Mouse (Mus musculus): Measurements from ENCODE around the gene Sept12. TPM values are rescaled to one million over a fixed set of nuclear protein-coding genes. Genes with fewer than 3 reads are reported as not detected.
A peak's percentile ranks its signal among the peaks of the same experiment; 100 is the strongest.

The Sept12 gene
- total RNA-seq, 2 experiments from 2014 or later = not detected

DNA sequence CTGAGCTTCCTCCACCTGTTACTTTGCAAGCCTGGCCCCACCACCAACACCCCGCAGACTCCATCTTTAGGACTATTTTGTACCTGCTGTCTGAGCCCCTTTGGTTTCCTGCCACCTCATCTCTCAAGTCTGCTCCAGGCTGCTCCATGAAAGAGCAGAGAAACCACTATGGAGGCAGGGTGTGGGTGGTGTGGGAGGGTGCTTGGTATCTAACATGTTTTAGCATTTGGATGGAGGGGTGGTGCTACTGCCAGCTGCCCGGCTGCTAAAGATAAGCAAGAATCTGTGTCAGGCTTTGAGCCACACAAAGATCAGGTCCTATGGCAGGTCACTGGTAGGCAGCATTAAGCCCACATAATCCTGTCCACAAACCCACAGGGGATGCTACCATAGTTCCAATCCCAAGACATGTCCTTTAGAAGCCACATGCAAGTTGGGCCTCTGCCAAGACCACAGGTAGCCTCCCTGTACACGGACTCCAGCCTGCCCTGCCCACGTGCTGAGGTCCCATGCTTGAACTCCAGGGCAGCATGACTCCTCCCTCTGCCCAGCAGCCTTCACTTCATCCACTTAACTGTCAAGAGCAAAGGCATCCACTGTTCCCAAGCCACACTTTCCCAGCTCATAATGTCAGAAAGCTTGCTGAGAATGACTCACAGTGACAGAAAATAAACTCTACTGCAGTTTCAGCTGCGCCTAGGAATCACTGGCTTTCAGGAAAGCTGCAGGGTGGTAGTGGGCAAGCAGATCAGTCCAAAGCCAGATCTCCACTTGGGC, 19.2 kb downstream of the Sept12 start:
- intact Hi-C loops (cut with DNase I; ENCODE audit: low total_unique reads) = no loop called here
- no peak for DNase-seq

DNA sequence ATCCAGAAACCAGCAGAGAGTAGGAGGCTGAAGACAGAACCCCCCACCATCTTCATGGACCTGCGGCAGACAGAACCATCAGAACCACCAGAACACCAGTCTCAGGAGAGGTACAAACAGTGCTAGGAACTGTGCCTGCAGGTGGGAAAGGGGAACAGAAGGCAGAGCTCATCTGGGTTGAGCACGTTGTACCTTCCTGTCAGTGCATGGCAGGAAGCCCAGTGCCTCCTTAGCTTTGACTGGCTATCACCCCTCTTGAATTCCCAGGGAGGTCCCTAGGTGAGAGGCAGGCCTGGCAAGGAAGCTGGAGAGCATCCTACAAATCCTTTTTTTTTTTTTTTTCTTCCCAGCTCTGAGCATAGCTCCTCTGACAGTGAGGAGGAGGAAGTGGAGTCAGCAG, 21.5 kb downstream of the Sept12 start:
- intact Hi-C loops (cut with DNase I; ENCODE audit: low total_unique reads) = no loop called here
- no peak for DNase-seq

DNA sequence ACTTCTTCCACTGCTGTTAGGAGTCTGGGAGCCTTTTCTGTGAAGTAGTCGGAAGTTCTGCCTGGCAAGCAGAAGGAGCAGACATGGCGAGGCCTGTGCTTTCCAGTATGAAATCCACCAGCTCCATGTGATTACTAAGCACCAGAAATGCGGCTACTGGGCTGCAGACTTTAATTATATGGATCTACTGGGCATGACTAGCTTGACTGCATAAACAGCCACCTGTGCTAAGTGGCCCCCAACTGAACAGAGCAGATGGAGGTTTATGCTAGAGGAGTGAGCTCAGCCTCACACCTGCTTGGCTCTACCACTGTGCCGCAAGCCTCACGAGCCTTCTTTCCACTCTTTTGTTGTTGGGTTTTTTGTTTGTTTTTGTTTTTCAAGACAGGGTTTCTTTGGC, 23.1 kb downstream of the Sept12 start:
- intact Hi-C loops (cut with DNase I; ENCODE audit: low total_unique reads) = no loop called here
- no peak for DNase-seq

DNA sequence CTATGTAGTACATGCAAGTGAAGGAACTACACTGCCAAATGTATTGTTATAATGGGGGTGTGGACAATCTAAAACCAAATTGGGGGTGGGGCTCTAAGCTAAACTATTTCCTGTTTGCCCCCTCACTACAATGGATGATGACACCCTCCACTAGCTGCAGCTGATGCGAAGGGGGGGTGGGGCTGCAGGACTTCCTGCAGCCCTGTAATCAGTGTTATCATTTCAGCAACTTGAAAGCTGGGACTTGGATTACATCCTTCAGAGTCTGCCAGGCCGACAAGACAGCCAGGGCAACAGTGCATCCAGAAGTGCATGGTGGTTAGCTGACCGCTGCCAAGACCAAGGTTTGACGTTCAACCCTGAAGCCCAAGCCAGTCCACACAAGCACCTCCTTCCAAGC, 26.0 kb downstream of the Sept12 start:
- intact Hi-C loops (cut with DNase I; ENCODE audit: low total_unique reads) = no loop called here

DNA sequence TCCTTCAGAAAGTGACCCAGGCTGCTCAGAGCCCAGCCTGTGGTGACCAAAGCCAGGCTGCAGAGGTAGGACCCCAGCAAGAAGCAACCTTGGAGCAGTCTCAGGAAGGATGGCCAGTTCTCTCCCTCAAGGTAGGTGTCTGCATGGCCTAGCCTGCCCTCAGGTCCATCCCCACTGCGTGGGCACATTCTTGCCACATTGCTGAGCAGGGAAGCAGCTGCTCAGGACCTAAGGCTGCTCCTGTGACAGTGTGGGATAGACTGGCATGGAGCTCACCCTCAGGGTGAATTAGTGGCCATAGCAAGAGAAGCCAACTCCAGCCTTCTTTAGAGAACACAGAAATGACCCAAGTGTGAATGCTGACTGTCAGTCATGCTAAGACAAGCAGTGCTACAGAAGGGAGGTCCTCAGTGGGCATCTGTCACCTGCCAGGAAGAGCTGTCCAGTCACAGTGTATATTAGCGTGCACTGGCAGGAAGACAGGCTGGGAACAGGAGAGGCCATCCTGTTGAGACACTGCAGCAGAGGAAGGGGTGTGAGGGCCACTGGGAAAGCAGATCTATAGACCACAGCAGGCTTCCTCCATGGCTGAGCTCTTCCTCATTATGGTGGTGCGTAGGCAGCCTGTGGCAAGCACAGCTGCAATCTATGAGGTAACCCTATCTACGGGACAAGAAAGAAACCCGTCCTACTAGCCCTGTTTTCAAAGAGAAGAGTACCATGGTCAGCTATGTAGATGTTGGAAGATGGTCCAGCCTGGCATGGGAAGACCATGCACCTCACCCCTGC, 28.4 kb downstream of the Sept12 start:
- no peak for DNase-seq
- intact Hi-C loops (cut with DNase I; ENCODE audit: low total_unique reads) = no loop called here

More for the DNA sequence above, 26.0 kb downstream of the Sept12 start:
- no peak for DNase-seq

DNA sequence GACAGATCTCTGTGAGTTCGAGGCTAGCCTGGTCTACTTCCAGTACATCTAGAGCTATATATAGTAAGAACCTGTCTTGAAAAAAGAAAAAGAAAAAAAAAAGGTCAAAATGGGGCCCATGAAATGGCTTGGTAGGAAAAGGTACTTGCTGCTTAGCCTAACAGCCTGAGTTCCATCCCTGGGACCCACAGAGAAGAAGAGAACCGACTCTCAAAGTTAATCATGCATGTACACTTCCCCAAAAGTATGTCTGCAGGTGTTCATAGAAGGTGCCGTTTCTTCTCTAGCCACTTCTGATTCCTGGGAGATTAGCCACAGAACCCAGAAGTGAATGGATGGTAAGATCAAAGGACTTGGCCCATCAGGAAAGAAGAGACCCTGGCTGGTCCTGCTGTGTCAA, 29.2 kb downstream of the Sept12 start:
- intact Hi-C loops (cut with DNase I; ENCODE audit: low total_unique reads) = no loop called here
- DNase-seq = no peak

DNA sequence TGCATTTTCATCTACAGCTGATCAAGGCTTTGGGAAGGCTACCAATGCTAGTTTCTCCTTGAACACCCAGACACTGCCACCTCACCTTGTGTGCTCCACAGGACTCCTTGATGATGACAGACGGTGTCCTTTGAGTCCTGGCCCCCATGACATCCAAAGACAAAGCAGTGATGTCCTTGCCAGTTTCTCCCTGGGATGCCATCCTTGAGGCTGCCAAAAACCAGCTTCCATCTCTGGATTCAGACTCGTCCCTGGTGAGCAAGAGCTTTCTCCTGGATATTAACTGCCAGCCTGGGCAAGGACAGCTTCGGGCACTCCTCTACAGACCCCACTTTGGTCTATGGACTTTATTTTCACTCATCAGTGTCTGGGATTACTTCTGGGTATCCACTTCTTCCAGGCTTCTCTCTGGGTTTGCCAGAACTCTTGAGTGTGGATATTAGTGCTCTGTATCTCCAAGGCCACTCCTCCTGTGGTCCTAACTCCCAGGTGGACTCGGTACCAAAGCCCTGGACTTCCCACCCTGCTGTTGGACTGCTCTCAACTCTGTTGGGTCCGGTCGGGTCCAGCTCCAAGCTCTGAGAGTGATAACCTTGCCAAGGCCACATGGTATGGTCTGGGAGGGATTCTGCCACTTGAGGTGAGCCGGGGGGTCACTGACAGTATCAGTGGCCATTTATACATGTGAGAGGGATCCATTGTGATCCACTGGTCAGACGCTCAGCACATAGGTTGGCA, 32.1 kb downstream of the Sept12 start:
- intact Hi-C loops (cut with DNase I; ENCODE audit: low total_unique reads) = no loop called here
- DNase-seq = no peak

DNA sequence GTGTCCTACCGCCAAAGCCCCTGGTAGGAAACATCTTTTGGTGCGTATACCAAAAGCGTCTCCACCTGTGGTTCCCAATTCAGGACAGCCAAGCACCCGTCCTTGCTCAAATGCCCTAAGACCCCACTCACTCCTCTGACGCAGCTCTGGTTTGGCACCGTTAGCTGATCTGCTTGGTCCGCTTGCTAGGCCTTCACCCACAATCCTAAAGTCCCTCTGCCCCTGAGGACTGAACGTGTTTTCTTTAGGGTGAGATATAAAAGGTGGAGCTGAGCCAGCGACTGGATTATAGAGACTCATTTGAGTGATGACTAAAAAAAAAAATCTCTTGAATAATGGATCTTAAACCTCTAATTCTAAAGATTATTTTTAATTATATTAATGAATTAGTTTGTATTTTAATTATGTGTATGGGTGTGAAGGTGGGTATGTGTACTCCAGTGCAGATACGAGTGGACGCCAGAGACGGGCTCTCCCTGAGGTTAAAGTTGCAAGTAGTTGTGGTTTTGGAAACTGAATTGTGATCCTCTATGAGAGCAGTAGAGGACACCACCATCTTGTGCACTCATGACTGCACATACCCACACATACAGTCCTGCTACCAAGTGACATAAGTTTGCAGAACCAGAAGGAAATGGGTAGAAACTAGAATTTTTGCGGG, 32.8 kb downstream of the Sept12 start:
- intact Hi-C loops (cut with DNase I; ENCODE audit: low total_unique reads) = no loop called here
- no peak for DNase-seq

DNA sequence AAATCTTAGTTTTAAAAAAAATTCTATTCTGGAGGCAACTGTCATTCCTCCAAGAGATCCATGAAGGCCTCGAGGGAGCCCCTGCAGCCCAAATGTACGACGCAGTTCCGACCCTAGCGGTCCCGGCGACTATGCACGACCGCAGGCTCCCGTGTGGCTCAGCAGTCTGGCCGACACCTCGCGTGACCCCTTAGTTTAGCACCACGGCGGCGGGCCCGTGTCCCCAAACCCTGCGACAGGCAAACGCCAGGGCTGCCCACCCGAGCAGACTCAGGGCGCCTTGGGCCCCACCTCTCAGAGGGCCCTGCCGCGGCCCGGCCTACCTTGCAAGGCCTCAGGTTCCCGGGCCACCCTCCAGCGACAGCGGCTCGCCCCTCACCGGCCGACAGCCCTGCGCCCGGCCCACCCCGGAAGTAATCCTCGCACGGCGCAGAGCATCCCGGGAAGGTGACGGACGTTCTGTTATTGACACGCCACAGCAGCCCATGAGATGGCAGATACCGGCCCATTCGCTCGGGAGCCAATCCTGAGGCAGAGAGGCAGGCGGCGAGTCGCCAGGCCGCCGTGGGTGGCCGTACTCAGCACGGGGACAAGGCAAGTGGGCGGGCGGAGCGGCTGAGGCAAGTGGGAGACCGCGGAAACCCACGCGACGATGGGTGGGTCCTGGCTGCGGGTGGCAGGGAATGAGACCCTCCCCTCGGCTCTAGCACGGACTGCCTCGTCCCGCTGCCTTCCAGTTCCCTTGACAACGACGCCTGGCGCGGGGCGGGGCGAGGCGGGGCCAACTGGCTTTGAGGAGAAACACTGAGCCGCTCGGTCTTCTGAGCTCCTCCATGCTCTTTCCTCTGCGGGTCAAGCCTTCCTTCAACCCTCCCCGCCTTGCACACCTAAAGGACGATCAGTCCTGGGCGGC, 33.6 kb downstream of the Sept12 start, which contains the start of gene Anks3:
Gene Anks3 (minus strand): TSS at position 409 of the 913 bp plus-strand sequence.
- DNase-seq = peak; percentile 98
- intact Hi-C loops (cut with DNase I; ENCODE audit: low total_unique reads) = no loop called here

DNA sequence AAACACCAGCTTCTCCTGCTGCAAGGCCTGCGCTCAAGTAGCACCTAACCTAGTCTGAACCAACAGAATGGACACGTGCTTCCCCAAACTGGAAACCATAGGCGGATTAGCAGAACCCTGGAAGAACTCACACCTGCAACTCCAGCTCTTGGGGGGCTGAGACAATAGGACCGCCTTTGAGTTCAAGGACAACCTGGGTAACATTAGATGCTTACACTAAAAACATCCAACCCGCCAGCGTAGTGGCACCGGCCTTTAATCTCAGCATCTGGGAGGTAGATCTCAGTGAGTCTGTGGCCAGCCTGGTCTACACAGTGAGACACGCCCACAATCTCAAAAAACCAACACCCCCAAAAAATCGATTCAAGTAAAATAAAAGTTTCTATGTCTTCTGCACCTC, 34.3 kb downstream of the Sept12 start:
- DNase-seq = no peak
- intact Hi-C loops (cut with DNase I; ENCODE audit: low total_unique reads) = no loop called here

DNA sequence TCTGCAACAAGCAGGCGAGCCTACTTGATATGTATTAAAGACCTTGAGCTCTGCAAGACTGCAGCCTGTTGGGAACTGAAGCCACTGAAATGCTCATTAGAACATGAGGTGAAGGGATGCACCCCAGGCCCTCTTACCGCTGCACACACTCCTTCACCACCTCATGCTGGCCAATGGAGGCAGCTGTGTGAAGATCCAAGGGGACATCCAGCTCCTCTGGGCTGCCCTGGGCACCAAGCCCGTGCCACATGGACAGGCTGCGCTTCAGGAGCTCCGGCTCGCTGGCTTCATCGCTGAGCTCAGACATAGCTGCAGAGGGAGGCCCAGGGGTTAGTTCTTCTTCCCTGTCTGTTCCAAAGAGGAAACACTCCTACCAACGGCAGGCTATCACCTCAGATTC, 37.4 kb downstream of the Sept12 start:
- no peak for DNase-seq
- intact Hi-C loops (cut with DNase I; ENCODE audit: low total_unique reads) = no loop called here

DNA sequence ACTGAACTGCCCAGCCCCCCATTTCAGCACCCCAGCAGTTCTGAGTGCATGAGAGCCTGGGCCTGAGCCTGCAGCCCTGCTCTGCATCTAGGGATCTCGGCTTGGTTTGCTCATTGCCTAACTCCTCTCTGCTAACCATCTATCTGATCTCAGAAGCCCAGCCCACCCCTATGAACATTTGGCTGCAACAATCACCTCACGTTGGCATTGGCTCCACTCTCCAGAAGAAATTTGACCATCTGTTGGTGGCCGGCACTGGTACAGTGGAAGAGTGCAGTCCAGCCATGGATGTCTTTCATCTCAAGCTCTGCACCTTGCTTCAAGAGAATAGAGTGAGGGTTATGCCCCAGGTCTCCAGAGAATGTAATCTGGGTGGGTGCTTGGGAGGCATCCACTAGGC, 40.2 kb downstream of the Sept12 start:
- intact Hi-C loops (cut with DNase I; ENCODE audit: low total_unique reads) = no loop called here
- no peak for DNase-seq

DNA sequence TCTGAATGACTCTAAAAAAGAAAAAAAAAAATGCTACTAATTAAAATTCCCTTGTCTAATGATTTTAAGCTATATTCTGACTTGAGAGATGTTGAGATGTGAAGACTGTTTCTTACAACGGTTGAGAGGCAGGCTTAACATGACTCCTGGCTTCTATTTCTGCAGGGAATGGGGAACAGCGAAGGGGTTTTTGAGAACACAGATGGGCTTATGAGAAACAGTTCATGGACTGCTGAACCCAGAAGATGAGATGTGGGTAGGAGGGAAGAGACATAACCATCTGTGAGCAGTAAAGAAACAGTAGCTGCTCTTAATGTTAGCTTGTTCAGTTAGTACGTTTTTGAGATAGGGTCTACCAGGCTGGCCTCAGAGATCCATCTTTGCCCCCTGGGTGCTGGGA, 41.0 kb downstream of the Sept12 start:
- intact Hi-C loops (cut with DNase I; ENCODE audit: low total_unique reads) = no loop called here
- no peak for DNase-seq

DNA sequence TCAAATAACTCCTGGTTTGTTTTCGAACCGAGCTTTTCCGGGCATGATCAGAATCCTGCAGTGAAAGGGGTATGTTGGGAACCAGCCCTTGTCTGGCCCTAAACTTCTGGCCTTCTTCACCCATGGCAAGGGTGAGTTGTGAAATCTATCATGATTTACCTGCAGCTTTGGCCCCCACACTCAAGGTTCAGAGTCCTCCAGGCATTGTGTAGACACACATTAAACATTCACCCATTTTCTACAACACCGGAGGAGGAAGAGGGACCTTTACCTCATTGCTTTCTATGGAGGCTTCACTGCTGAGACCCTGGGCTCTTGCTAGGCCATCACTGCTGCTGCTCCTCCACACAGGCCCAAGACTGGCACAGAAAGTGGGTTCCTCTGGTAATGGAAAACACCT, 50.3 kb downstream of the Sept12 start:
- intact Hi-C loops (cut with DNase I; ENCODE audit: low total_unique reads) = no loop called here
- no peak for DNase-seq

DNA sequence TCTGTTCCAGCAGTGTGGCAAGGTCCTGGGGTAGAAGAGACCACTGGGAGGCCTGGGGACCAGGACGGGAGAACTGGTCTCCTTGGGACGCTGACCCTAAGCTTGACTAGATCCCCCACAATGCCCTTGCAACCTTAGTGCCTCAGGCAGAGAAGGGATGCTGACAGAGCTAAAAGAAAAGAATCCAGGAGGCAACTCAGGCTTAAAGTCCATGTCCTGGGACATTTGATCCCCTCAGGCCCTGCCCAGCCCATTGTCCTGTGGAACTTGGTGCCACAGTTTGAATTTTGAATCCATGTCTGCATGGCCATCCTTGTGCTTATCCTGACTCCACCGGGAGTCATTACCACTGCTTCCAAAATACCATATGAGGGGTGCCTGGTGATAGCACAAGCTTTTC, 51.5 kb downstream of the Sept12 start:
- no peak for DNase-seq
- intact Hi-C loops (cut with DNase I; ENCODE audit: low total_unique reads) = no loop called here

DNA sequence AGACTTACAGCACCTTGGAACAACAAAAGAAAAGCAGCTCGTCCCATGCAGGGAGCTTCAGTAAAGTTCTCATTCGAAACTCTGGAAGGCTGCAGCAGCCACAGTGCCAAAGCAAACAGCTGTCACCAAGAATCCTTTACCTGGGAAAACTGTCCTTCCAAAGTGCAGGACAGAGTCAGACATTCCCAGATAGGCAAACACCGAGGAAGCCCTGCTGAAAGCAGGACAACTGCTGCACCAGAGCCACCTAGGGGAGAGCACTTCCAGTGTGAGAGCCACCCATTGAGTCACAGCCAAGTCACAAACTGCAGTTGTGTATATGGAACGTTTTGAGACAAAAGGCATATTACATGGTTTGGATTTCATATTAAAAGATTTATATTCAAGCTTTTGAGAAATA, 52.2 kb downstream of the Sept12 start:
- intact Hi-C loops (cut with DNase I; ENCODE audit: low total_unique reads) = no loop called here
- DNase-seq = no peak

DNA sequence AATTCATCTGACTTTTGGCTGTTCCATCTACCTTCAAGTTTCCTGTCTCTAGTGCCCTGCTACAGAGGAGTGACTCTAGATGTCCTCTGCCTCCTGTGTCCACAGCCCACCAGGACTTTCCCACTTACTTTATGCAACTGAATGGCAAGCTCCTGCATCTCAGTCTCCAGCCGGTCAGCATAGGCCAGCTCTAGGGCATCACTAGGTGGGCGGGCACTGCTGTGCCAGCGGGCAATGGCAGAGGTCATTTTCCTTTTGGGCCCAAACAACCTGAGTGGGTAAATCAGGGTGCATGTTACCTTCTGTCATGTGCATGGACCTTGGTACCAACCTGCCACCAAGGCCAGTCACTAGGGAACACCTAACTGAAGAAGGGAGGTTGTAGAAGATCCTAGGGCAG, 54.2 kb downstream of the Sept12 start:
- DNase-seq = no peak
- intact Hi-C loops (cut with DNase I; ENCODE audit: low total_unique reads) = no loop called here

DNA sequence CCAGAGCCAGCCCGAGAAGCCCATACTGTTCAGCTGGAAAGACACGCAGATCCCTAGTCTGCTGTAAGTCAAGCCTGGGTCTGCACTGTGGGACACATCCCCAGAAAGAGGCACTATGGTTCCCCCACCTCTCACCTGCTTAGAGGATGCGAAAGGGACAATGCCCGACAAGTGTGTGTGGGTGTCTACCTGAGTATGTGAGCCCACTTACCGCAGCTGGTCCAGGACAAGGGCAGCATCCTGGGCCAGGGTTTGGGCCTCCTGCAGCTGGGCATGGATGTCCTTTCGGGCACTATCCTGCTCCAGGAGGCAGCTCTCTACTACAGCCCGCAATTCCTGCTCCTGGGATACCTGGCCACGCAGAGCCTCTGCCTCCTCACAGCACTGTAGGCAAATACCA, 54.8 kb downstream of the Sept12 start:
- DNase-seq = no peak
- intact Hi-C loops (cut with DNase I; ENCODE audit: low total_unique reads) = no loop called here

DNA sequence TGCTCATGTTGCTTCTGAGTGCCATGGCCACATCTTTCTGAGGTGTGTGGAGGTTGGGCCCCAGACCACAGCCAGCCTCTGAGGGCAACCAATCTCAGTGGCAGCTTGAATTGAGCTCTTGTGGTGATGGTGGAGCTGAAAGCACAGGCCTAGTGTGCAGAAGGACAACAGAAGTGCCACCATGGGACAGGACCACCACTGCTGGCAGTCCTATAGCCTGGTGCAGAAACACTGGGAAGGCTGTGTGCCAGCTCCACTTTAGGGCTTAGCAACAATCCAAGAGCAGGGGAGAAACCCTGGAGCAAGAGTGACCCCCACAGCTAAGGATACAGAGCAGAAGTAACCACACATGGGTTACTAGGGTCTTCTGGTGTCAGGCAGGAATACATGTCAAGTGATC, 56.6 kb downstream of the Sept12 start:
- DNase-seq = no peak
- intact Hi-C loops (cut with DNase I; ENCODE audit: low total_unique reads) = no loop called here

All from gastrocnemius, postnatal 14 days (tissue).